Mouse (Mus musculus) T-cell, adult 66 days (primary cell): Measurements from ENCODE around the gene Skap1. TPM values are rescaled to one million over a fixed set of nuclear protein-coding genes. Genes with fewer than 3 reads are reported as not detected.

Experiments used
- total RNA-seq, 2 experiments: library from RNA; stranded (reverse); gene quantifications; 3 replicates in 1 of 2; 4 replicates in 1 of 2; pipeline ENCODE4 v1.2.4; 2023

Skap1 gene
- total RNA-seq: 100 to 1,000 TPM; 434 to 508 TPM

DNA sequence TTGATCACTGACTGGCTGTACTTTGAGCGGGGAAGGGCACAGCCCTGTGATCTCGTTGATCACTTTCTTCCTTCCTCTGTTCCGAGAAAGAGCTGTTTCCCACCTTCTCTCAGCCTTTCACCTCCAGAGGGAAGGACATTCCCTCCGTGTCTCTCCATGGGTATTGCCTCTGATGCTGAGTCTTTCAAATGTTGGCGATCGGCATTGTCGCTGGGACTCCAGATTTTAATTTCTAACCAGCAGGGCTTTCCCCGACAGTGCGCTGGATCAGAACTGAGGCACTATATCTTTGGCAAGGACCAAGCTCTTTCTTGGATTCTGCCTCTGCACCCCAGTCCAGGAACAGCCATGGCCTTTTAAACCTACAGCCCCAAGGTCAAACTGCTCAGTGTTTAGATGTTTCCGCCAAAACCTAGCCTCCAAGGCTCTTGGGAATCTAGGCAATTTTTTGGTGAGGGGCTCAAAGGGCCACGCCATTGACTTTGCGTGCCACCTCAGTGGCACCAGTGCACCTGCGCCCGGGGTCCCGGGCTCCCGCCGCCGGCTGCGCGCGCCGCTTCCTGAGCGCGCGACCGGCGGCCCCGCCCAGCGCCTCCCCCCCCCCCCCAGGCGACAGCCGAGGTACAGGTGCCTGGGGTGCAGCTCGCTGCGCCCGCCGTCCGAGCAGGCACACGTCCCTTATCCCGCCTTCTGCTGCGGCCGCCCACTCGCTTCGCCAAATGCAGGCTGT, at the start of gene Skap1:
Gene Skap1 (plus strand): TSS at position 608 of the 730 bp plus-strand sequence.

DNA sequence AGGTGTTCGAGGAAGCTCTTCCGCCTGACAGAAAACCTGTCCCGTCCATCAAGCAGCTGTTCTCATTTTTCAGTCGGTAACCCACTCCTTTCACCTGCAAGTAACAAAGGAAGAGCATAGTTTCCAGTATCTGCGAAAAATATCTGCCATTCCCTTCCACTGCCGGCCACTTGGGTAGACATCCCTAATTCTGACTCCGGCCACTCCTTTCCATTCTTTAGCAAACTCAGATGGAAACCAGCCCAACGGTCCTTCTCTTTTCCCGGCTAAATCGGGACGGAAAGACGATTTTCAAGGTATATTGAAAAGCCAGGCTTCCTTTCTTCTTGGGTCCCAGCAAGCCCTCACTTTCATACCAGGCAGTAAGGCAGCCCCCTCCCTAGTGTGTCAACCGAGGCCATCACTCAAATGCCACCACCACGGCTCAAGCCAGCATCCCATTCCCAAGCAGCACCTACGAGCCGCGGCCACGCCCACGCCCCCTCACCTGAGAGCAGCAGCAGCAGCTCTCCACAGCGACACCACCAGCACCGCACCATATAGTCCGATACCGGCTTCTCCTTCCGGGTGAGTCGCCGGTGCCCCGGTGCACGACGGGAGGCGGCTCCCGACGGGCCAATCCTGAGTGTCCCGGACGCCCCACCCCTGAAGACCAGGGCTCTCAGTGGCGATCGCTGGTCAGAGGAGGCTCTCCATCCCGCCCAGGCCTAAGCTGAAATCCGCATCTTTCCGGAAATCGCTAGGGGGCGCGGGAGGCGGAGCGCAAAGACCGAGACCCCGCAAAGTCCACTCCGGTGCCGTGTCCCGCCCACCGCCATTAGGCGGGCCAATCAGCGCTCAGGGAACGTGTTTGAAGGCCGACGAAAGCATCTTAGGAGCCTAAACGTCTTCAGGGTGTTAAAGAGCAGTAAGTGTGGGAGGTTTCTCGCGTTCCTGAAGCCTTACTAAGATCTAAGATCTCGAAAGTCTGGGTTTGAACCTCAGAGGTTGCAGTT, 312.9 kb downstream of the Skap1 start, which contains the start of gene Snx11:
Gene Snx11 (minus strand): TSS at position 592 of the 995 bp plus-strand sequence.

DNA sequence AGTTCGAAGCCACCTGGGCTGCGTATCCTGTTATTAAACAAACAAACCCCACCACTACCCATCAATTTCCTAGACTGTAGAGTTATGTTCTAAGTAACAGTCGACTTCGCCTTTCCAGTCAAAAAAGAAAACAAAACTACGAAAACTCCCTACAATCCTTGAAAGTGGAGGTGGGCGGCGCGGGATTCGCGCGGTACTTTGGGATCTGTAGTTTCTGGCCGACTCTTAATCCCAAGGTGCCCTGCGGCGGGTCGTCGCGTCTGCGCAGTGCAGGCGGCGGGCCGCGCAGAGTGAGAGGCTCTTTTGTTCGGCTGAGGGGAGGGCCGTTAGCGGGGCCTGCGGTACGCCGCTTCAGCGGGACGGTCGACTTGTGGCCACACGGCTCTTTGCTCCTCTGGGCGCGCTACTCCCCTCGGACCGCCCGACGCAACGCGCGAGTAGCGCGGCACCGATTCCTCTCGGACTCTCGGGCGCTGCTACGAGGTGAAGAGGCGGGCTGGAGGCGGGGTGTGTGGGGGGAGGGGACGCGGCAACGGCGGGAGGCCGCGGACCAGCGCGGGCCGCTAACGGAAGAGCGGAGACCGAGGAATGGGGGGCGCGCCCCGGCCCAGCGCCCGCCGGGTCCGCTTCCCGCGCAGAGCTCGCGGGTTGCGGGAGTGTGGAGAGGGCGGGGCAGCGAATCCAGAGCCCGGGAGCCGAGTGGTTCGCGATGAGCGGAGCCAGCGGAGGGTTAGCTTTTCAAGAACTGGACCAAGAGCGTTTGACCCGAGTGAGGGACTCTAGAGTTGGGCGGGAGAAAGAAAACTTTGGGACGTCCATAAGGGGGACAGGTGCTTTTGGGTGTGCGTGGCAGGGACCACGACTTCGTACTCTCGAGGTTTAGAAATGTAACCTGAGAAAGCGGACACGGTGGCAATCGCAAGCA, 324.7 kb downstream of the Skap1 start, which contains the start of gene Cbx1:
Gene Cbx1 (plus strand): TSS at position 257 of the 925 bp plus-strand sequence.

Other genes starting within 250 kb of the Skap1 start
- gene Hoxb9, start 193.1 kb upstream of the Skap1 start, total RNA-seq: not detected
- not detected for gene Hoxb8, start 182.7 kb upstream of the Skap1 start, total RNA-seq
- gene Hoxb7, start 178.0 kb upstream of the Skap1 start, total RNA-seq: not detected
- not detected for gene Hoxb6, start 172.1 kb upstream of the Skap1 start, total RNA-seq
- not detected for gene Hoxb5, start 161.3 kb upstream of the Skap1 start, total RNA-seq
- gene Hoxb4, start 146.3 kb upstream of the Skap1 start, total RNA-seq: under 1 TPM; 0.90 to 0.95 TPM
- gene Hoxb3, start 141.3 kb upstream of the Skap1 start, total RNA-seq: not detected
- gene Hoxb2, start 114.1 kb upstream of the Skap1 start, total RNA-seq: not detected
- gene Hoxb1, start 98.8 kb upstream of the Skap1 start, total RNA-seq: not detected